Mouse (Mus musculus) hindbrain, embryonic 13.5 days (tissue): ENCODE measurements around the gene Gm32742. TPM values are rescaled to one million over a fixed set of nuclear protein-coding genes. Genes with fewer than 3 reads are reported as not detected.

ENCODE experiments used
- ATAC-seq: fragments of 200-750 bp; cut with Nextera tagmentation; 2 replicates; pipeline ENCODE4 v1.8.0; 2017; ENCODE audit warnings: moderate TSS enrichment; ENCODE audit not compliant: low FRiP score
- H3K27ac ChIP-seq: fragments of 300-500 bp; sonication (generic); 2 replicates; pipeline ENCODE4 v1.5.1; 2015; ENCODE audit warnings: inconsistent platforms, mild to moderate bottlenecking, moderate library complexity
- H3K27me3 ChIP-seq: fragments of 300-500 bp; sonication (generic); 2 replicates; pipeline ENCODE4 v1.6.1; 2015; ENCODE audit warnings: mild to moderate bottlenecking, inconsistent platforms
- H3K36me3 ChIP-seq: fragments of 300-500 bp; sonication (generic); 2 replicates; pipeline ENCODE4 v1.6.1; 2015; ENCODE audit warnings: mild to moderate bottlenecking, inconsistent platforms
- H3K4me1 ChIP-seq: fragments of 300-500 bp; sonication (generic); replicated peaks from 2 replicates; pipeline ENCODE4 v1.6.1; 2015; ENCODE audit warnings: inconsistent platforms
- H3K4me2 ChIP-seq: fragments of 300-500 bp; sonication (generic); 2 replicates; pipeline ENCODE4 v1.6.1; 2015; ENCODE audit warnings: inconsistent platforms, mild to moderate bottlenecking, moderate library complexity
- H3K4me3 ChIP-seq: fragments of 300-500 bp; sonication (generic); 2 replicates; pipeline ENCODE4 v1.5.1; 2015; ENCODE audit warnings: mild to moderate bottlenecking, inconsistent platforms
- H3K9ac ChIP-seq: fragments of 300-500 bp; sonication (generic); 2 replicates; pipeline ENCODE4 v1.6.1; 2015; ENCODE audit warnings: mild to moderate bottlenecking, inconsistent platforms
- H3K9me3 ChIP-seq: fragments of 300-500 bp; sonication (generic); 2 replicates; pipeline ENCODE4 v1.6.1; 2016; ENCODE audit warnings: inconsistent platforms
- WGBS: fragments of 180-500 bp; shearing (Covaris S2); methylation state at CpG from one replicate; pipeline ENCODE4 v1.1.7; 2015; 5-methylcytosine and 5-hydroxymethylcytosine counted together
- microRNA counts: library from miRNA; unstranded; fragments of <30 nt; microRNA quantifications from one replicate; lab custom pipeline; 2016
- microRNA-seq: library from miRNA; unstranded; fragments of <30 nt; microRNA quantifications from one replicate; pipeline ENCODE4, GENCODE M21; 2016
- polyA plus RNA-seq: library from polyadenylated mRNA; unstranded; fragments of >200 nt; fragmentation: Nextera tagmentation; extraction: Ambion mirVana; gene quantifications from 2 replicates; pipeline ENCODE4 v1.2.1, GENCODE M21; 2015

Gene Gm32742
- polyA plus RNA-seq, 1 experiment from 2014 or later = 0.04 TPM

DNA sequence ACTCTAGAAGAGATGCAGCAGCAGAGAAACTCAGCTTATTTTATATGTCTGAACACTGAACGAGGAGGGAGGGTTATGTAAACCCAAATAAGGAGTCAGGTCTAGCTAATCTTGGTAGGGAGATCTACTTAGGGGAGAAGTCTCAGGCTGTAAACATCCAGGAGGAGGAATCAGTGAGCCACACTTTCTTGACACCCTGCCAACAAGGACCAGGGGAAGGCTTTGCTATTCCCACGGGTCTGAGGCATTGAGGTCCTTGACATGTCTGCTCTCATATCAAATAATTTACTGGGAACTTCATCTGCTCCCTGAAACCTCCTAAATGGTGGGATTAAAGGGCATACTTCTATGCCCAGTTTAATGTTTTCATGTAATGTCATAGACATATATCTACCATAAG lies 69.0 kb downstream of the Gm32742 start:
- H3K9ac ChIP-seq = no peak overlapping the region
- no peak overlapping the region for H3K27ac ChIP-seq
- H3K27me3 ChIP-seq = peaks cover 10% of the 10 kb centered on the region
- H3K4me3 ChIP-seq = no peak overlapping the region
- ATAC-seq = no peak
- no peak overlapping the region for H3K4me2 ChIP-seq
- no peaks in the 10 kb centered on the region for H3K36me3 ChIP-seq
- H3K9me3 ChIP-seq = no peaks in the 10 kb centered on the region
- no peaks in the 10 kb centered on the region for H3K4me1 ChIP-seq
- 57% methylated on average over 2 of the region's 2 CpGs for whole genome bisulfite sequencing

DNA sequence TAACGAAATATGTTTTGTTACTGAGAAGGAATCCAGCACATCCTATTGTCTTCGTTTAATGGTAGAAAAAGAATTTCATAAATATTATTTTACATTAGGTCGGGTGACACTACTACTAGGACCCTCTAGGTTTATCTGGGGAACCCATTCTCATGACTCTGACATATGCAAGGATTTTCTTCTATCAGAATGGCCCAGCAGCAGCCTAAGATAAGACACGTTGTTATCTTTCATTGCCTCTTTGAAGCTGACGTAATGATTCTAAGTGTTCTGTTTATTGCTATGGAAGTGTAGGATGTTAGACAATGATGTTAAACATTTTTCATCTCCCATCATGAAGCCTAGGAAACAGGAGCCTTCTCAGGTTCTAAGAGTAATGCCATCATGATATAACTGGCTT lies 71.6 kb downstream of the Gm32742 start:
- Histone ChIP-seq H3K4me2 (no peak overlapping the region), H3K4me3 (no peak overlapping the region), H3K27me3 (no peaks in the 10 kb centered on the region), H3K4me1 (peaks cover 3% of the 10 kb centered on the region; the same call in 1 of the 2 replicates), H3K27ac (no peak overlapping the region), H3K9ac (no peak overlapping the region), H3K36me3 (no peaks in the 10 kb centered on the region), H3K9me3 (no peaks in the 10 kb centered on the region)
- ATAC-seq = no peak
- 80% methylated on average over 5 of the region's 5 CpGs for WGBS

DNA sequence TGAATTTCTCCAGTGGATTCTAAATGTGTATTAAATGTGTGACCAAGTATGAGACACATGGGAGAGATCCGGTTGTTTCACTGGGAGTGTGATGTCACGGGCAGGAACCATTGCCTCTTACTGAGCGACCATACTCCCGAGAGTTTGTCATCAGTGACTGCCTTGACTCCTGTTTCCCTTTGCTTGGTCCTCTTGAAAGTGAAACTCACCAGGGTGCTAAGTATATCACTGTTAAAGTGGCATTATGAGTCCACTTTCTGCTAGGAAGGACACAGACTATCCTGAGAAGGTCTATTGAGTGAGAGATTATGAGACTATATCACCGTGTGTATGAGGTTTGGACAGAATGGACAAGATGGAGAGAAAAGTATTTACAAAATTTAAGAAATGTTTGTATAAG lies 83.7 kb downstream of the Gm32742 start:
- no peak overlapping the region for H3K4me2 ChIP-seq
- H3K36me3 ChIP-seq = no peaks in the 10 kb centered on the region
- no peak overlapping the region for H3K27ac ChIP-seq
- H3K9me3 ChIP-seq = no peaks in the 10 kb centered on the region
- peaks cover 6% of the 10 kb centered on the region for H3K4me1 ChIP-seq
- peaks cover 13% of the 10 kb centered on the region for H3K27me3 ChIP-seq
- no peak overlapping the region for H3K4me3 ChIP-seq
- ATAC-seq = no peak
- 85% methylated on average over 5 of the region's 5 CpGs for WGBS
- no peak overlapping the region for H3K9ac ChIP-seq

MicroRNAs encoded within 50 kb of the gene (microRNA counts, 519-probe panel; counts per million panel counts)
- microRNA mmu-miR-34b-3p (lab: Ali Mortazavi, UCI) (2,265 counts per million, percentile 17 among the panel's probes with 10 or more counts), microRNA mmu-miR-34b-5p (lab: Ali Mortazavi, UCI) (1,761 counts per million, percentile 9 among the panel's probes with 10 or more counts), microRNA mmu-miR-34c (lab: Ali Mortazavi, UCI) (4,641 counts per million, percentile 77 among the panel's probes with 10 or more counts)

Small RNAs within 50 kb of the gene (microRNA-seq; reads per million reads assigned to microRNA genes)
- 44.9 reads per million, percentile 40 among the genes with 10 or more reads in this experiment for gene Mir34b
- 1,459 reads per million, percentile 80 among the genes with 10 or more reads in this experiment for gene Mir34c

Other genes starting within 250 kb of the Gm32742 start
- gene Sik2, start 156.4 kb downstream of the Gm32742 start, polyA plus RNA-seq = 14.3 and 14.9 TPM in 2 replicates
- gene Btg4, start 104.6 kb downstream of the Gm32742 start, polyA plus RNA-seq = not detected in 2 replicates
- 2.0 and 2.1 TPM in 2 replicates for gene Layn, start 88.4 kb downstream of the Gm32742 start, polyA plus RNA-seq
- gene 4833427G06Rik, start 63.4 kb downstream of the Gm32742 start, polyA plus RNA-seq = 1.2 and 2.1 TPM in 2 replicates
- 0.17 TPM in 1 of 2 replicates, not detected in the other for gene Pou2af1, start 48.2 kb upstream of the Gm32742 start, polyA plus RNA-seq
- gene Colca2, start 113.1 kb upstream of the Gm32742 start, polyA plus RNA-seq = 1.00 and 1.2 TPM in 2 replicates
- not detected in 2 replicates for gene 1810046K07Rik, start 163.4 kb upstream of the Gm32742 start, polyA plus RNA-seq